Mouse (Mus musculus): ENCODE measurements around the gene Sparc. TPM values are rescaled to one million over a fixed set of nuclear protein-coding genes. Genes with fewer than 3 reads are reported as not detected.

Sparc gene
- polyA plus RNA-seq, 1 experiment from 2014 or later, result 1,532 TPM

DNA sequence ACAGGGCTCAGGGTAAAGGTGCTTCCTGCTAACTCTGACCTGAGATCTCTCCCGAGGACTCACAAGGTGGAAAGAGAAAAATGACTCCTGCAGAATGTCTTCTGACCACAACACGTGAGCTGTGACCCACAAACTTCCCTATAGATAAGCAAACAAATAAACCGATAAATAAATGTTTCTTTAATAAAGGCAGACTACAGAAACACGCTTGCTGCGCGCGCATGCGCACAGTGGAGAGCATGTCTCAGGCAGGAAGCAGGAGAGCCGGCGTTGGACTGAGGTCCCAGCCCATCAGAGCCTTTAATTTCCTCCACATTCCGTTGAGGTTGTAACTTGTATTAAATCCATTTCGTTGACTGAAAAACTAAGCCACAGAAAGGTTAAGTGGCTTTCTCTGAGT is 49.6 kb downstream of the Sparc start:
- Histone ChIP-seq H3K4me2 (replicated peaks) (no peak overlapping the region), H3K36me3 (no peaks in the 10 kb centered on the region), H3K27ac (no peak overlapping the region), H3K27me3 (replicated peaks) (no peaks in the 10 kb centered on the region), H3K4me3 (replicated peaks) (no peak overlapping the region), H3K4me1 (replicated peaks) (no peaks in the 10 kb centered on the region), H3K9me3 (no peaks in the 10 kb centered on the region), H3K9ac (no peak overlapping the region)
- ATAC-seq, result no peak
- 82% methylated on average over 12 of the region's 12 CpGs for WGBS

DNA sequence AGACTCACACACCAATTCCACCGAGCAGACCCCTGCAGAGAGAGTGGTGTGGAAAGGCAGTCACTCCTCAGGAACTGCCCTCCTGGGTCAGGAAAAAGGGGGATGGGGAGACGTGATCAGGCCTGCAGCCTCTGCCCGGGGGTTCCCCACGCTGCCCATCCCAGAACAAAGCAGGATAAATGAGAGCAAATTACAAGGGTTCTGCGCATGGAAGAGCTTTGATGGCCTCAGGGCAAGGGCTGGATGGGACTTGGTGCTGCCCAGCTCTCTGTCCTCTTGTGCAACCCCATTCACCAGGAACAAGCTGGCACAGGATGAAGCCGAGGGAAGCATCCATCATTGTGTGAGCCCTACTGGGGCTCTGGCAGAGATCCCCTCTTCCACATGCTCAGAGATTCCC is 51.0 kb downstream of the Sparc start:
- Histone ChIP-seq H3K9me3 (no peaks in the 10 kb centered on the region), H3K4me1 (replicated peaks) (no peaks in the 10 kb centered on the region), H3K4me2 (replicated peaks) (no peak overlapping the region), H3K27ac (no peak overlapping the region), H3K4me3 (replicated peaks) (no peak overlapping the region), H3K36me3 (no peaks in the 10 kb centered on the region), H3K27me3 (replicated peaks) (no peaks in the 10 kb centered on the region), H3K9ac (no peak overlapping the region)
- no peak for ATAC-seq
- WGBS, result 52% methylated on average over 6 of the region's 6 CpGs

DNA sequence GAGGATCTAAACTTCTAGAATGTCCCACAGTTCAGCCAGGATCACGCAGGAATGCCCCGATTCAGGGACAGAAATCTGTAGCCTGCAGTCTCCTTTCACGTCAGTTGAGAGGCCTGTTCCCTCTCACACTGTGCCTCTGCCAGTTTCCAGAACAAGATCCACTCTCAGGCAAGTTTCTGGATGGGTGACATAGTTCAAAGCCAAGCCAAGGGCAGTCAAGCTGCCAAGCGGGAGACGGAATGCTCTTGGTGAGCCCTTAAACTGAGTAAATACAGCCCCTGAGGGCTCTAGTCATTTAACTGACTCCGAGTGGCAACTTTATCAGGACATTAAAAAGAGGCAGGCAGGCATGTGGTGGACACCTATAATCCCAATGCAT is 53.9 kb downstream of the Sparc start:
- Histone ChIP-seq H3K9ac (no peak overlapping the region), H3K4me1 (replicated peaks) (no peaks in the 10 kb centered on the region), H3K27ac (no peak overlapping the region), H3K4me3 (replicated peaks) (no peak overlapping the region), H3K36me3 (no peaks in the 10 kb centered on the region), H3K9me3 (no peaks in the 10 kb centered on the region), H3K27me3 (replicated peaks) (no peaks in the 10 kb centered on the region), H3K4me2 (replicated peaks) (no peak overlapping the region)
- 50% methylated on average over 6 of the region's 6 CpGs for WGBS
- no peak for ATAC-seq

DNA sequence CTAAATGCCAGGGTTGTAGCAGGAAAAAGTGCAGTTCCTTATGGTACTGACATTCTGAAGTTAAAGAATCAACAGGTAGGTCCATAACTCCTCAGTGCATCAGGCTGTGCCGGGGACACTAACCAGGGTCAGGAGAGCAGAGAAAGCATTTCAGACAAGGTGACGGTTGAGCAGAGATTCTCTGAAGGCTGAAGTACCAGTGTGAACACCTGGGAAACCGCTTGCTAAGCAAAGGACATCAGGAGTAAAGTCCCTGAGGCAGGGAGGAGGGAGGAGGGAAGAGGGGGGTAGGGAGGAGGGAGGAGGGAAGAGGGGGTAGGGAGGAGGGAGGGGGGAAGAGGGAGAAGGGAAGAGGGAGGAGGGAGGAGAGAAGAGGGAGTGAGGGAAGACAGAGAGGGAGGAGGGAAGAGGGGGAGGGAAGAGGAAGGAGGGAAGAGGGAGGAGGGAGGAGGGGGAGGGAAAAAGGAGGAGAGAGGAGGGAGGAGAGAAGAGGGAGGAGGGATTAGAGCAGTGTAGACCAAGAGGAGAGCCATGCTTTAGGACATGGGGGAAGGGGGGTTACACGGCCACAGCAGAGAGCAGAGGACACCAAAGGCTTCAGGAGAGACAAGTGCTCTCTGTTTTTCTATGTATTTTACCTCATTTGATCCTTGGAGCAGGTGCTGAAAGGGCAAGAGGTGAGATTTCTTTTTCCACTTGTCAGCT is 54.4 kb downstream of the Sparc start:
- H3K36me3 ChIP-seq, result no peaks in the 10 kb centered on the region
- H3K27ac ChIP-seq, result no peak overlapping the region
- no peaks in the 10 kb centered on the region for H3K27me3 ChIP-seq (replicated peaks)
- H3K4me3 ChIP-seq (replicated peaks), result no peak overlapping the region
- no peak overlapping the region for H3K9ac ChIP-seq
- no peaks in the 10 kb centered on the region for H3K9me3 ChIP-seq
- 65% methylated on average over 4 of the region's 4 CpGs for WGBS
- H3K4me1 ChIP-seq (replicated peaks), result no peaks in the 10 kb centered on the region
- no peak overlapping the region for H3K4me2 ChIP-seq (replicated peaks)
- ATAC-seq, result no peak

DNA sequence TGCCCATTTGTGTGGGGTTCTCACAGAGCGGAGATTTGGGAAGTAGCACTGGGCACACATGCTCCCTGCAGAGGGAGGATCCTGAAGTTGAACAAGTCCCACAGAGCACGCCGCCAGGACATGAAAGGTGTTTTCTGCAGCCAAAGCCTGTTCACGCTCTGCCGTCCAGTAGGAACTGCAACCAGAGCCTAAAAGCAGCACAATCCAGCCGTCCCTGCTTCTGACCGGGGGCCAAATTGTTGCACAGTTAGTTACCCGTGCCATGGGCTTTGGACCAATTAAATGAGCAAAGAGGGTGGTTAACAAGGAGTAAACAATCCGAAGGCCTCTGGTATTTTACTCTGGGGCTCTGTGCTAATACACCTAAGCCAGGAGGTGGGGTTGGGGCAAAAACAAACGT is 55.2 kb downstream of the Sparc start:
- Histone ChIP-seq H3K9me3 (no peaks in the 10 kb centered on the region), H3K4me3 (replicated peaks) (no peak overlapping the region), H3K4me2 (replicated peaks) (no peak overlapping the region), H3K27ac (no peak overlapping the region), H3K9ac (no peak overlapping the region), H3K4me1 (replicated peaks) (no peaks in the 10 kb centered on the region), H3K27me3 (replicated peaks) (no peaks in the 10 kb centered on the region), H3K36me3 (no peaks in the 10 kb centered on the region)
- no peak for ATAC-seq
- 72% methylated on average over 10 of the region's 10 CpGs for WGBS

DNA sequence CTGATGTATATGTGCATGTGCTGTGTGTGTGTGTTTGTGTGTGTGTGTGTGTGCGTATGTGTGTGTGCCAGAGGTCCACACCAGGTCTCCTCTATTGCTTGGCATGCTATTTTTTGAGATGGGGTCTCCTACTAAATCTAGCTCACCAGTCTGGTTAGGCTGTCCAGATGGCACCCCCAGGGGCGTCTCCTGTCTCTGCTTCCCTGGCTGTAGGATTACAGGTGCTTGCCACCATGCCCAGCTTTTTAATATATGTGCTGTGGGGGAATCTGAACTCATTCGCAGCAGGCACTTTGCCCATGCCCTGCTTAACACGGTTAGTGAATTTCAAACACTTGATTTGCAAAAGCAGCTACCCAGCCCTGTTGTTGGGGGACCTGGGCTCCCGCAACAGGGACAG is 57.1 kb downstream of the Sparc start:
- Histone ChIP-seq H3K4me3 (replicated peaks) (no peak overlapping the region), H3K4me2 (replicated peaks) (no peak overlapping the region), H3K4me1 (replicated peaks) (no peaks in the 10 kb centered on the region), H3K27me3 (replicated peaks) (no peaks in the 10 kb centered on the region), H3K9ac (no peak overlapping the region), H3K36me3 (no peaks in the 10 kb centered on the region), H3K27ac (no peak overlapping the region), H3K9me3 (no peaks in the 10 kb centered on the region)
- no peak for ATAC-seq
- 82% methylated on average over 5 of the region's 5 CpGs for WGBS

DNA sequence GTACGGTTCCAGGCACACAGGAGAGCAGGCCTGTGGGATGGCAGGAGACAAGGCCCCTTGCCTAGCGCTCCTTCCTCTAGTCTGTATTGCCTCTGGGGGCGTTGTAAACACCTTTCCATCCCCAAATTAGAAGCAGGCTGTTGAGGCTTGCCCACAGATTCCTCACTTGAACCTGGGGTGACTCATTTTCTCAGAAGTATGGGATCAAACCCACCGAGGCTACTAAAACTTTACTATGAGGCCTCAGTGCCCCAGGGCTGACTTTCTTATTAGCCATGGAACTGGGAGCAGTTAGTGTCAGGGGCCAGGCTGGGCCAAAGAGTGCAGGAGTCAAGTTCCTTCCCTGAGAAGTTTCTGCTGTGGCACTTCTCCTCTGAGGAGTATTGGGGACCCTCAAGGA is 57.7 kb downstream of the Sparc start:
- H3K27ac ChIP-seq, result no peak overlapping the region
- no peaks in the 10 kb centered on the region for H3K4me1 ChIP-seq (replicated peaks)
- no peak overlapping the region for H3K9ac ChIP-seq
- H3K4me2 ChIP-seq (replicated peaks), result no peak overlapping the region
- H3K4me3 ChIP-seq (replicated peaks), result no peak overlapping the region
- H3K9me3 ChIP-seq, result no peaks in the 10 kb centered on the region
- no peaks in the 10 kb centered on the region for H3K36me3 ChIP-seq
- H3K27me3 ChIP-seq (replicated peaks), result no peaks in the 10 kb centered on the region
- 52% methylated on average over 4 of the region's 4 CpGs for WGBS
- ATAC-seq, result no peak

DNA sequence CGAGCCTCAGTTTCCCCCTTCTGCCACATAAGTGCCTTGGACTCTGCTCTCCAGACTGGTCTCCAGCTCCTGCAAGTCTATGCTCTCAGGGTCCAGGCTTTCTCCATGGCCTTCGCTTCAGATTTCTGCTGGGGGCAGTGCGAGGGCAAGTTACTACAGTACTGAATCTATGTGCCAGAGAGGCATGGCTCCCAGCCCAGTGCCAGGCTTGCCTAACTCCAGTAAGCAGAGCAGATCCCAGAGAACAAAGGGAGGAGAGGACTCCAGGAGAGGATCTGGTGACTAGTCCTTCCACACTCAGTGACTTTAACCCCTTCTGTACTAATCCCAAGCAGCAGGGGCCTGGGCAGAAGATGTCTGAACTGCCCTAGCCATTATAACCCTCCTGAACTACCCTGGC is 58.3 kb downstream of the Sparc start:
- Histone ChIP-seq H3K27ac (no peak overlapping the region), H3K9me3 (no peaks in the 10 kb centered on the region), H3K4me2 (replicated peaks) (no peak overlapping the region), H3K4me3 (replicated peaks) (no peak overlapping the region), H3K27me3 (replicated peaks) (no peaks in the 10 kb centered on the region), H3K36me3 (no peaks in the 10 kb centered on the region), H3K9ac (no peak overlapping the region; the same call in 1 of the 2 replicates), H3K4me1 (replicated peaks) (no peaks in the 10 kb centered on the region)
- ATAC-seq, result no peak
- 84% methylated on average over 3 of the region's 3 CpGs for WGBS

DNA sequence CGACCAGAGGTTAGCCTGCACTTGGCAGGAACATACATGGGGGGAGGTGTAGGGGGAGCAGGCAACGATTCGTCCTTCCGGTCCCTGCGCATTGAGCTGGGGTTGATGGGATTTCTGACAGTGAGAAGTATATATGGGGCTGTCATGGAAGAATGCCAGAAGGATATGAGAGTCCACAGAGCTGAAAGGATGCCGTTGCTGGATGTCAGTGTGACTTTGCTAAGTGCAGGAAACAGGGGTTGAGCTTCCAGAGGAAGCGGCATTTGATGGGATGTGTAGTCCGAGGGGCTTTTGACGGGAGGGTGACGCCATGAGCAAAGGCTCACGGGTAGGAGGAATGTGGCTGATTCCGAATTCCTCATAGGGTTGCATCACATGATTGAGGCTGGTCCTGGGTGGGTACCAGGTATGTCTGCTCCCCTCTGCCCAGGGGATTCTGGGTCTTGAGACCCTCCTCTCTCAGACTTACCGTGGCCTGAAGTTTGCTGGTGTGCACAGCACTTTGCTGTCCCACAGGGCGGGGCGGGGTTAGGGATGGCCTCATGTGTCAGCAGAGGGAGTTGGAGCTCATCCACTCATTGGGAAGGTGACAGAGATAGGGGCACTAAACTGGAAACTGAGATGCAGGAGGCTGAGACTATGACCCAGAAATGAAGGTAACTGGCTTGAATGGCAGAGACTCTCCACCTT is 64.7 kb downstream of the Sparc start:
- Histone ChIP-seq H3K36me3 (no peaks in the 10 kb centered on the region), H3K27me3 (replicated peaks) (no peaks in the 10 kb centered on the region), H3K9ac (no peak overlapping the region), H3K27ac (no peak overlapping the region), H3K9me3 (no peaks in the 10 kb centered on the region), H3K4me3 (replicated peaks) (no peak overlapping the region), H3K4me2 (replicated peaks) (no peak overlapping the region; the same call in 1 of the 2 replicates), H3K4me1 (replicated peaks) (no peaks in the 10 kb centered on the region)
- WGBS, result 67% methylated on average over 15 of the region's 15 CpGs
- ATAC-seq, result no peak

DNA sequence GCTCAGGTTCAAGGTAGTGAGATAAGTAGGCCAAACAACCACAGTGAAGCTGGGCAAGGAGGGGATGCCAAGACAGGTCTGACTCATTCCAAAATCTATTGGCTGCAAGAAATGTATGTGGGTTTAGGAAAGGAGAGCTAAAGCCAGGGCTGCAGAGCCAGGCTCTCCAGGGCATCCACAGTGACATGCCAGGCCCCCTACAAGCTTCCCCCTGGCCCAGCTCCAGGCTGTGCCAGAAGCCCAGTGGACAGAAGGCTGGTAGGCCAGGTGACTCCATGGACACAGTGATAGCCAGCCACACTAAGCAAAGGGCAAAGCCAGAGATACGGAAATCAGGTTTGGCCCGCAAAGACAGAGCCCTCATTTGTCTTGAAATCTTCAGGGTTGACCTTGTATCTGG is 66.1 kb downstream of the Sparc start:
- no peak overlapping the region for H3K4me3 ChIP-seq (replicated peaks)
- H3K36me3 ChIP-seq, result no peaks in the 10 kb centered on the region
- H3K27ac ChIP-seq, result no peak overlapping the region
- H3K4me2 ChIP-seq (replicated peaks), result no peak overlapping the region
- H3K9ac ChIP-seq, result no peak overlapping the region
- no peaks in the 10 kb centered on the region for H3K9me3 ChIP-seq
- no peak for ATAC-seq
- no peaks in the 10 kb centered on the region for H3K27me3 ChIP-seq (replicated peaks)
- 91% methylated on average over 2 of the region's 2 CpGs for WGBS
- H3K4me1 ChIP-seq (replicated peaks), result no peaks in the 10 kb centered on the region

Other genes starting within 250 kb of the Sparc start
- gene Slc36a2, start 238.1 kb downstream of the Sparc start, polyA plus RNA-seq (2015; fragmentation: Nextera tagmentation; extraction: Ambion mirVana), result 0.31 and 0.69 TPM in 2 replicates
- 2.4 and 2.8 TPM in 2 replicates for gene Slc36a1, start 218.8 kb downstream of the Sparc start, polyA plus RNA-seq (2015; fragmentation: Nextera tagmentation; extraction: Ambion mirVana)
- gene Fat2, start 86.6 kb downstream of the Sparc start, polyA plus RNA-seq (2015; fragmentation: Nextera tagmentation; extraction: Ambion mirVana), result 0.05 and 0.14 TPM in 2 replicates
- gene Atox1, start 38.1 kb upstream of the Sparc start, polyA plus RNA-seq (2015; fragmentation: Nextera tagmentation; extraction: Ambion mirVana), result 370 and 402 TPM in 2 replicates
- 163 and 179 TPM in 2 replicates for gene G3bp1, start 46.5 kb upstream of the Sparc start, polyA plus RNA-seq (2015; fragmentation: Nextera tagmentation; extraction: Ambion mirVana)
- gene Glra1, start 185.0 kb upstream of the Sparc start, polyA plus RNA-seq (2015; fragmentation: Nextera tagmentation; extraction: Ambion mirVana), result not detected in 2 replicates